Mouse (Mus musculus): Measurements from ENCODE around the gene Ctsg.

DNA sequence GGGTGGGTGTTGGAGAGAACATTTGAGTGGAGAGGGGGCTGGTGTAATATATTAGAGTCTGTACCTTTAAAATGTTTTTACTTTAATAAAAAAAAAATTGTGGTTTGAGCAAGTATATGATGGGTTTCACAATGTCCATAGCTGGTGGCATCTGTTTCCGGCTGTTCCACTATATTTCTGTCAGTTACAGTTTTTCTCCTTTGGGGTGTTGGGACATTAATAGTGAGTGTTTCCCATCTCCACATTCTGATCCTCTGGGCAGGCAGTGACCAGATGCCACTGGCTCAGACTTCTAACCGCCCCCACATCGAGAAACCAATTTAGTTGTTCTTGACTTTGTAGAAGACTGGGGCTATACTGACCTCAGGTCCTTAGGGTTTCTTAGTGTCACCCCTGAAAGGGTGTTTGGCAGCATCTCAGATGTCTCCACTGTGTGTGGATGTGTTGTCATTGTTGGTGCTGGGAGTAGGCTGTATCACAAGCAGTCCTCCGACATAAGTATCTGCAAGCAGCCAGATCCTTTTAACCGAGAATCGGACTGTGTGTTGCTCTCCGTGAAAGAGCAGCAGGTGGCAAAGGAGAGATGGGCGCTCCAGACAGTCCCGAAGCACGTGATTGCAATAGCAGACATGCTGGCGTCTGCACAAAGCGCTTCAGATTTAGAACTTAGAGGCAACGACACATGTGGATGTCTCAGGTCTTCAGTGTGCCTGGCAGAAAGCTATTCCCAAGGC, 3.2 kb upstream of the Ctsg start:
- TF ChIP-seq CTCF (IDR thresholded peaks at IDR 0.05; ENCODE audit: low read depth) (no peak), EP300 (IDR thresholded peaks at IDR 0.05; ENCODE audit: low read depth) (no peak)
